Mouse (Mus musculus) forebrain, embryonic 15.5 days (tissue): ENCODE data around the gene Zkscan17. TPM values are rescaled to one million over a fixed set of nuclear protein-coding genes. Genes with fewer than 3 reads are reported as not detected.
"Not testable (repeated sequence)": the region's sequence is repeated elsewhere in the genome, so short reads cannot be mapped to it uniquely, and the experiment has no call there.

Experiments used
- ATAC-seq: fragments of 200-750 bp; cut with Nextera tagmentation; replicated peaks from 2 replicates; pipeline ENCODE4 v1.8.0; 2017; ENCODE audit warnings: mild to moderate bottlenecking, moderate TSS enrichment, moderate library complexity
- H3K27ac ChIP-seq: fragments of 300-500 bp; sonication (generic); replicated peaks from 2 replicates; pipeline ENCODE4 v1.5.1; 2015; ENCODE audit warnings: mild to moderate bottlenecking, inconsistent platforms
- H3K27me3 ChIP-seq: fragments of 300-500 bp; sonication (generic); 2 replicates; pipeline ENCODE4 v1.6.1; 2015; ENCODE audit warnings: inconsistent platforms
- H3K36me3 ChIP-seq: fragments of 300-500 bp; sonication (generic); 2 replicates; pipeline ENCODE4 v1.6.1; 2015; ENCODE audit warnings: mild to moderate bottlenecking, inconsistent platforms
- H3K4me1 ChIP-seq: fragments of 300-500 bp; sonication (generic); 2 replicates; pipeline ENCODE4 v1.6.1; 2015; ENCODE audit warnings: inconsistent platforms
- H3K4me2 ChIP-seq: fragments of 300-500 bp; sonication (generic); replicated peaks from 2 replicates; pipeline ENCODE4 v1.6.1; 2015; ENCODE audit warnings: mild to moderate bottlenecking, inconsistent platforms
- H3K4me3 ChIP-seq: fragments of 300-500 bp; sonication (generic); 2 replicates; pipeline ENCODE4 v1.5.1; 2015; ENCODE audit warnings: mild to moderate bottlenecking, inconsistent platforms
- H3K9ac ChIP-seq: fragments of 300-500 bp; sonication (generic); replicated peaks from 2 replicates; pipeline ENCODE4 v1.6.1; 2015; ENCODE audit warnings: mild to moderate bottlenecking, inconsistent platforms
- H3K9me3 ChIP-seq: fragments of 300-500 bp; sonication (generic); 2 replicates; pipeline ENCODE4 v1.6.1; 2016; ENCODE audit warnings: inconsistent platforms
- WGBS: fragments of 180-500 bp; shearing (Covaris S2); methylation state at CpG from one replicate; pipeline ENCODE4 v1.1.7; 2015; ENCODE audit warnings: mixed read lengths; 5-methylcytosine and 5-hydroxymethylcytosine counted together
- polyA plus RNA-seq: library from polyadenylated mRNA; unstranded; fragments of >200 nt; fragmentation: Nextera tagmentation; extraction: Ambion mirVana; gene quantifications from 2 replicates; pipeline ENCODE4 v1.2.1, GENCODE M21; 2015

Gene Zkscan17
- polyA plus RNA-seq = 17.2 and 17.8 TPM in 2 replicates

GRCm38 (mm10) chr11:59526472-59527080 lies at the start of gene Zkscan17:
Zkscan17 (minus strand) TSS chr11:59526751.
- H3K27me3 ChIP-seq = no peaks in the 10 kb centered on the region
- no peak within 1 kb of the TSS for H3K4me2 ChIP-seq
- WGBS = 56% methylated on average over 8 of the region's 8 CpGs
- no peak within 1 kb of the TSS for H3K4me3 ChIP-seq
- peaks cover 7% of the 10 kb centered on the region; the same call in 1 of the 2 replicates for H3K4me1 ChIP-seq
- no peak within 1 kb of the TSS for H3K27ac ChIP-seq
- H3K9ac ChIP-seq = no peak within 1 kb of the TSS
- no peaks in the 10 kb centered on the region for H3K9me3 ChIP-seq
- no peaks in the 10 kb centered on the region for H3K36me3 ChIP-seq
- ATAC-seq = no peak

GRCm38 (mm10) chr11:59576135-59576534 lies 49.6 kb upstream of the Zkscan17 start, which contains the start of gene Olfr222:
Olfr222 (minus strand) TSS chr11:59576235.
- not testable (repeated sequence) for H3K4me2 ChIP-seq, H3K4me3 ChIP-seq, H3K27me3 ChIP-seq, H3K36me3 ChIP-seq, H3K9me3 ChIP-seq, H3K4me1 ChIP-seq, H3K27ac ChIP-seq, H3K9ac ChIP-seq, ATAC-seq

GRCm38 (mm10) chr11:59575726-59576125 lies 49.2 kb upstream of the Zkscan17 start:
- ATAC-seq = no peak
- Histone ChIP-seq H3K9me3 (no peaks in the 10 kb centered on the region), H3K27ac (no peak overlapping the region), H3K4me3 (no peak overlapping the region), H3K9ac (no peak overlapping the region), H3K36me3 (no peaks in the 10 kb centered on the region), H3K4me2 (no peak overlapping the region), H3K4me1 (no peaks in the 10 kb centered on the region), H3K27me3 (no peaks in the 10 kb centered on the region)
- 61% methylated on average over 9 of the region's 9 CpGs for WGBS

GRCm38 (mm10) chr11:59569306-59569705 lies 42.8 kb upstream of the Zkscan17 start:
- 68% methylated on average over 3 of the region's 3 CpGs for WGBS
- Histone ChIP-seq H3K27ac (no peak overlapping the region), H3K36me3 (no peaks in the 10 kb centered on the region), H3K27me3 (no peaks in the 10 kb centered on the region), H3K4me1 (no peaks in the 10 kb centered on the region), H3K9ac (no peak overlapping the region), H3K4me3 (no peak overlapping the region), H3K9me3 (no peaks in the 10 kb centered on the region), H3K4me2 (no peak overlapping the region)
- no peak for ATAC-seq

- Histone ChIP-seq H3K4me3 (no peak overlapping the region), H3K4me2 (no peak overlapping the region), H3K27ac (no peak overlapping the region), H3K27me3 (no peaks in the 10 kb centered on the region), H3K9ac (no peak overlapping the region), H3K4me1 (no peaks in the 10 kb centered on the region), H3K36me3 (no peaks in the 10 kb centered on the region), H3K9me3 (no peaks in the 10 kb centered on the region)
- WGBS = 75% methylated on average over 9 of the region's 9 CpGs
- no peak for ATAC-seq
Measured at GRCm38 (mm10) chr11:59562837-59563236, 36.3 kb upstream of the Zkscan17 start.

- Histone ChIP-seq H3K27me3 (no peaks in the 10 kb centered on the region), H3K9me3 (no peaks in the 10 kb centered on the region), H3K4me3 (no peak overlapping the region), H3K4me2 (no peak overlapping the region), H3K9ac (no peak overlapping the region), H3K4me1 (no peaks in the 10 kb centered on the region), H3K36me3 (no peaks in the 10 kb centered on the region), H3K27ac (no peak overlapping the region)
- WGBS = 90% methylated on average over 4 of the region's 4 CpGs
- ATAC-seq = no peak
Measured at GRCm38 (mm10) chr11:59562336-59562735, 35.8 kb upstream of the Zkscan17 start.

GRCm38 (mm10) chr11:59560906-59561305 lies 34.4 kb upstream of the Zkscan17 start:
- Histone ChIP-seq H3K9ac (no peak overlapping the region), H3K9me3 (no peaks in the 10 kb centered on the region), H3K4me2 (no peak overlapping the region), H3K27ac (no peak overlapping the region), H3K4me1 (no peaks in the 10 kb centered on the region), H3K27me3 (no peaks in the 10 kb centered on the region), H3K36me3 (no peaks in the 10 kb centered on the region), H3K4me3 (no peak overlapping the region)
- ATAC-seq = no peak
- 64% methylated on average over 3 of the region's 3 CpGs for WGBS

GRCm38 (mm10) chr11:59554535-59554934 lies 28.0 kb upstream of the Zkscan17 start:
- Histone ChIP-seq H3K9ac (no peak overlapping the region), H3K9me3 (no peaks in the 10 kb centered on the region), H3K4me3 (no peak overlapping the region), H3K4me1 (no peaks in the 10 kb centered on the region), H3K27me3 (no peaks in the 10 kb centered on the region), H3K4me2 (no peak overlapping the region), H3K27ac (no peak overlapping the region), H3K36me3 (no peaks in the 10 kb centered on the region)
- 85% methylated on average over 8 of the region's 8 CpGs for WGBS
- ATAC-seq = no peak

- no peaks in the 10 kb centered on the region for H3K9me3 ChIP-seq
- no peaks in the 10 kb centered on the region for H3K27me3 ChIP-seq
- no peaks in the 10 kb centered on the region for H3K36me3 ChIP-seq
- no peak overlapping the region for H3K4me2 ChIP-seq
- no peak overlapping the region for H3K9ac ChIP-seq
- no peak overlapping the region for H3K27ac ChIP-seq
- H3K4me3 ChIP-seq = no peak overlapping the region
- H3K4me1 ChIP-seq = no peaks in the 10 kb centered on the region
- WGBS = 95% methylated on average over 11 of the region's 11 CpGs
- no peak for ATAC-seq
Measured at GRCm38 (mm10) chr11:59554127-59554526, 27.6 kb upstream of the Zkscan17 start.

- Histone ChIP-seq H3K27me3 (no peaks in the 10 kb centered on the region), H3K9ac (no peak overlapping the region), H3K27ac (no peak overlapping the region), H3K4me3 (no peak overlapping the region), H3K9me3 (no peaks in the 10 kb centered on the region), H3K4me2 (no peak overlapping the region), H3K4me1 (no peaks in the 10 kb centered on the region), H3K36me3 (no peaks in the 10 kb centered on the region)
- 85% methylated on average over 9 of the region's 9 CpGs for WGBS
- no peak for ATAC-seq
Measured at GRCm38 (mm10) chr11:59544005-59544404, 17.5 kb upstream of the Zkscan17 start.

- 88% methylated on average over 3 of the region's 3 CpGs for WGBS
- Histone ChIP-seq H3K4me1 (no peaks in the 10 kb centered on the region), H3K27me3 (no peaks in the 10 kb centered on the region), H3K9ac (no peak overlapping the region), H3K4me3 (no peak overlapping the region), H3K9me3 (no peaks in the 10 kb centered on the region), H3K4me2 (no peak overlapping the region), H3K36me3 (no peaks in the 10 kb centered on the region), H3K27ac (no peak overlapping the region)
- no peak for ATAC-seq
Measured at GRCm38 (mm10) chr11:59543376-59543775, 16.8 kb upstream of the Zkscan17 start.

- H3K27ac ChIP-seq = no peak overlapping the region
- 86% methylated on average over 6 of the region's 6 CpGs for WGBS
- H3K9me3 ChIP-seq = no peaks in the 10 kb centered on the region
- no peak overlapping the region for H3K4me3 ChIP-seq
- no peak overlapping the region for H3K9ac ChIP-seq
- H3K27me3 ChIP-seq = no peaks in the 10 kb centered on the region
- no peak for ATAC-seq
- H3K4me1 ChIP-seq = no peaks in the 10 kb centered on the region
- no peaks in the 10 kb centered on the region for H3K36me3 ChIP-seq
- no peak overlapping the region for H3K4me2 ChIP-seq
Measured at GRCm38 (mm10) chr11:59542442-59542841, 15.9 kb upstream of the Zkscan17 start.

GRCm38 (mm10) chr11:59541324-59541723 lies 14.8 kb upstream of the Zkscan17 start, which contains the start of gene Nlrp3:
Nlrp3 (plus strand) TSS chr11:59541568.
- no peak within 1 kb of the TSS for H3K9ac ChIP-seq
- WGBS = 46% methylated on average over 3 of the region's 3 CpGs
- no peaks in the 10 kb centered on the region for H3K9me3 ChIP-seq
- no peak within 1 kb of the TSS for H3K4me3 ChIP-seq
- H3K4me2 ChIP-seq = no peak within 1 kb of the TSS
- no peak within 1 kb of the TSS for H3K27ac ChIP-seq
- no peak for ATAC-seq
- H3K4me1 ChIP-seq = no peaks in the 10 kb centered on the region
- H3K27me3 ChIP-seq = no peaks in the 10 kb centered on the region
- no peaks in the 10 kb centered on the region for H3K36me3 ChIP-seq
